Mouse (Mus musculus): ENCODE data around the gene Spocd1.
A peak's percentile ranks its signal among the peaks of the same experiment; 100 is the strongest.

The Spocd1 gene

GRCm38 (mm10) chr4:129978227-129978626 lies 49.2 kb downstream of the Spocd1 start:
- no peak for DNase-seq

- no peak for DNase-seq
Observed at GRCm38 (mm10) chr4:129978930-129979329, 49.9 kb downstream of the Spocd1 start.

- no peak for DNase-seq
Observed at GRCm38 (mm10) chr4:129981657-129982056, 52.6 kb downstream of the Spocd1 start.

GRCm38 (mm10) chr4:129983046-129983445 lies 54.0 kb downstream of the Spocd1 start:
- no peak for DNase-seq

GRCm38 (mm10) chr4:129983764-129984420 lies 54.8 kb downstream of the Spocd1 start:
- peak; percentile 47 for DNase-seq

- no peak for DNase-seq
Observed at GRCm38 (mm10) chr4:129984421-129985061, 55.5 kb downstream of the Spocd1 start, which contains the start of gene Adgrb2. Gene Adgrb2 (plus strand): TSS chr4:129984870.

- DNase-seq: no peak
Observed at GRCm38 (mm10) chr4:129985161-129985670, 56.2 kb downstream of the Spocd1 start.

GRCm38 (mm10) chr4:129985671-129986441 lies 56.8 kb downstream of the Spocd1 start:
- peak; percentile 37 for DNase-seq

- DNase-seq: peak; percentile 33
Observed at GRCm38 (mm10) chr4:129987825-129988504, 58.9 kb downstream of the Spocd1 start.

- DNase-seq: no peak
Observed at GRCm38 (mm10) chr4:129989925-129990324, 60.9 kb downstream of the Spocd1 start.

GRCm38 (mm10) chr4:129992720-129993119 lies 63.7 kb downstream of the Spocd1 start:
- DNase-seq: no peak

GRCm38 (mm10) chr4:129993213-129993612 lies 64.2 kb downstream of the Spocd1 start:
- DNase-seq: no peak

- no peak for DNase-seq
Observed at GRCm38 (mm10) chr4:129993944-129994695, 65.1 kb downstream of the Spocd1 start.

GRCm38 (mm10) chr4:129994728-129995127 lies 65.7 kb downstream of the Spocd1 start:
- DNase-seq: no peak

GRCm38 (mm10) chr4:129995255-129995654 lies 66.2 kb downstream of the Spocd1 start:
- no peak for DNase-seq

GRCm38 (mm10) chr4:129996015-129996414 lies 67.0 kb downstream of the Spocd1 start:
- DNase-seq: no peak

GRCm38 (mm10) chr4:129998124-129998523 lies 69.1 kb downstream of the Spocd1 start:
- no peak for DNase-seq

- no peak for DNase-seq
Observed at GRCm38 (mm10) chr4:130001710-130002109, 72.7 kb downstream of the Spocd1 start.

- DNase-seq: no peak
Observed at GRCm38 (mm10) chr4:130002157-130002556, 73.1 kb downstream of the Spocd1 start.

GRCm38 (mm10) chr4:130005593-130005992 lies 76.5 kb downstream of the Spocd1 start:
- DNase-seq: no peak

GRCm38 (mm10) chr4:130006533-130006932 lies 77.5 kb downstream of the Spocd1 start:
- DNase-seq: no peak
